Mouse (Mus musculus): ENCODE results near the gene AL732309.1. TPM values are rescaled to one million over a fixed set of nuclear protein-coding genes. Genes with fewer than 3 reads are reported as not detected.
A peak's percentile ranks its signal among the peaks of the same experiment; 100 is the strongest.
"Not testable (repeated sequence)": the region's sequence is repeated elsewhere in the genome, so short reads cannot be mapped to it uniquely, and the experiment has no call there.

The AL732309.1 gene
- polyA plus RNA-seq, 1 experiment from 2014 or later, result 4.5 TPM

GRCm38 (mm10) chr2:25262795-25263622 is 16.3 kb upstream of the AL732309.1 start:
- ATAC-seq (ENCODE audit: low read depth), result peak; percentile 18; the same call in 1 of the 2 replicates
- Histone ChIP-seq H3K27ac (ENCODE audit: low read length) (peak overlapping the region; percentile 27), H3K4me2 (ENCODE audit: low read depth, low read length) (peak overlapping the region; percentile 98), H3K4me1 (replicated peaks; ENCODE audit: control insufficient read depth, insufficient read depth, low read length) (peaks cover 32% of the 10 kb centered on the region), H3K27me3 (ENCODE audit: control insufficient read depth, insufficient read depth, low read depth, low read length) (peaks cover 5% of the 10 kb centered on the region), H3K4me3 (ENCODE audit: low read length) (peak overlapping the region; percentile 89), H3K9me3 (ENCODE audit: control insufficient read depth, low read length) (no peaks in the 10 kb centered on the region), H3K36me3 (ENCODE audit: control insufficient read depth, insufficient read depth, low read length) (no peaks in the 10 kb centered on the region), H3K9ac (ENCODE audit: low read length) (peak overlapping the region; percentile 77)
- 1% methylated on average over 66 of the region's 82 CpGs for WGBS

GRCm38 (mm10) chr2:25262291-25262767 is 15.7 kb upstream of the AL732309.1 start, which contains the start of gene Tprn:
Gene Tprn, plus strand, starts transcription at chr2:25262618.
- peak within 1 kb of the TSS; percentile 27 for H3K27ac ChIP-seq (ENCODE audit: low read length)

GRCm38 (mm10) chr2:25261870-25262269 is 15.2 kb upstream of the AL732309.1 start:
- H3K4me1 ChIP-seq (replicated peaks; ENCODE audit: control insufficient read depth, insufficient read depth, low read length), result peaks cover 32% of the 10 kb centered on the region
- no peaks in the 10 kb centered on the region for H3K9me3 ChIP-seq (ENCODE audit: control insufficient read depth, low read length)
- H3K27me3 ChIP-seq (ENCODE audit: control insufficient read depth, insufficient read depth, low read depth, low read length), result peaks cover 5% of the 10 kb centered on the region
- peak overlapping the region; percentile 89 for H3K4me3 ChIP-seq (ENCODE audit: low read length)
- no peak; the same call in none of the 2 replicates for ATAC-seq (ENCODE audit: low read depth)
- WGBS, result 40% methylated on average over 11 of the region's 12 CpGs
- H3K27ac ChIP-seq (ENCODE audit: low read length), result no peak overlapping the region
- H3K4me2 ChIP-seq (ENCODE audit: low read depth, low read length), result peak overlapping the region; percentile 98
- no peaks in the 10 kb centered on the region for H3K36me3 ChIP-seq (ENCODE audit: control insufficient read depth, insufficient read depth, low read length)
- H3K9ac ChIP-seq (ENCODE audit: low read length), result peak overlapping the region; percentile 67

More at GRCm38 (mm10) chr2:25262291-25262767, 15.7 kb upstream of the AL732309.1 start, which contains the start of gene Tprn:
- peaks cover 32% of the 10 kb centered on the region for H3K4me1 ChIP-seq (replicated peaks; ENCODE audit: control insufficient read depth, insufficient read depth, low read length)
- H3K4me2 ChIP-seq (ENCODE audit: low read depth, low read length), result peak within 1 kb of the TSS; percentile 98
- peak within 1 kb of the TSS; percentile 89 for H3K4me3 ChIP-seq (ENCODE audit: low read length)
- H3K9ac ChIP-seq (ENCODE audit: low read length), result peak within 1 kb of the TSS; percentile 77
- peaks cover 5% of the 10 kb centered on the region for H3K27me3 ChIP-seq (ENCODE audit: control insufficient read depth, insufficient read depth, low read depth, low read length)
- no peaks in the 10 kb centered on the region for H3K36me3 ChIP-seq (ENCODE audit: control insufficient read depth, insufficient read depth, low read length)
- no peaks in the 10 kb centered on the region for H3K9me3 ChIP-seq (ENCODE audit: control insufficient read depth, low read length)
- 0% methylated on average over 39 of the region's 39 CpGs for WGBS
- peak; percentile 99 for ATAC-seq (ENCODE audit: low read depth)

- Histone ChIP-seq H3K4me3 (ENCODE audit: low read length) (no peak overlapping the region), H3K27ac (ENCODE audit: low read length) (no peak overlapping the region), H3K9ac (ENCODE audit: low read length) (no peak overlapping the region), H3K27me3 (ENCODE audit: control insufficient read depth, insufficient read depth, low read depth, low read length) (peaks cover 3% of the 10 kb centered on the region), H3K9me3 (ENCODE audit: control insufficient read depth, low read length) (no peaks in the 10 kb centered on the region), H3K4me1 (replicated peaks; ENCODE audit: control insufficient read depth, insufficient read depth, low read length) (peaks cover 23% of the 10 kb centered on the region), H3K36me3 (ENCODE audit: control insufficient read depth, insufficient read depth, low read length) (no peaks in the 10 kb centered on the region), H3K4me2 (ENCODE audit: low read depth, low read length) (no peak overlapping the region)
- no peak for ATAC-seq (ENCODE audit: low read depth)
- WGBS, result 45% methylated on average over 2 of the region's 2 CpGs
Observed at GRCm38 (mm10) chr2:25258887-25259286, 12.2 kb upstream of the AL732309.1 start.

- not testable (repeated sequence) for ATAC-seq (ENCODE audit: low read depth); H3K9me3 ChIP-seq (ENCODE audit: control insufficient read depth, low read length)
Observed at GRCm38 (mm10) chr2:25257250-25257649, 10.6 kb upstream of the AL732309.1 start.

GRCm38 (mm10) chr2:25256443-25257109 is 9.9 kb upstream of the AL732309.1 start:
- Histone ChIP-seq H3K4me3 (ENCODE audit: low read length) (peak overlapping the region; percentile 96), H3K4me1 (replicated peaks; ENCODE audit: control insufficient read depth, insufficient read depth, low read length) (peaks cover 12% of the 10 kb centered on the region), H3K9ac (ENCODE audit: low read length) (peak overlapping the region; percentile 21; the same call in 1 of the 2 replicates), H3K4me2 (ENCODE audit: low read depth, low read length) (peak overlapping the region; percentile 97)
- 49% methylated on average over 11 of the region's 12 CpGs for WGBS
- H3K27me3 ChIP-seq (ENCODE audit: control insufficient read depth, insufficient read depth, low read depth, low read length); ATAC-seq (ENCODE audit: low read depth); H3K9me3 ChIP-seq (ENCODE audit: control insufficient read depth, low read length); H3K36me3 ChIP-seq (ENCODE audit: control insufficient read depth, insufficient read depth, low read length); H3K27ac ChIP-seq (ENCODE audit: low read length): not testable (repeated sequence)

More at GRCm38 (mm10) chr2:25257250-25257649, 10.6 kb upstream of the AL732309.1 start:
- H3K27me3 ChIP-seq (ENCODE audit: control insufficient read depth, insufficient read depth, low read depth, low read length); H3K36me3 ChIP-seq (ENCODE audit: control insufficient read depth, insufficient read depth, low read length); H3K4me3 ChIP-seq (ENCODE audit: low read length); H3K27ac ChIP-seq (ENCODE audit: low read length); H3K4me2 ChIP-seq (ENCODE audit: low read depth, low read length); H3K9ac ChIP-seq (ENCODE audit: low read length): not testable (repeated sequence)
- WGBS, result 75% methylated on average over 5 of the region's 5 CpGs
- peaks cover 15% of the 10 kb centered on the region for H3K4me1 ChIP-seq (replicated peaks; ENCODE audit: control insufficient read depth, insufficient read depth, low read length)

GRCm38 (mm10) chr2:25255284-25255779 is 8.7 kb upstream of the AL732309.1 start, which contains the start of gene Tmem203:
Gene Tmem203, plus strand, starts transcription at chr2:25255439.
- WGBS, result under 1% methylated on average over 38 of the region's 39 CpGs
- H3K27ac ChIP-seq (ENCODE audit: low read length), result peak within 1 kb of the TSS; percentile 51
- peak; percentile 87 for ATAC-seq (ENCODE audit: low read depth)

GRCm38 (mm10) chr2:25252331-25252730 is 5.7 kb upstream of the AL732309.1 start:
- Histone ChIP-seq H3K36me3 (ENCODE audit: control insufficient read depth, insufficient read depth, low read length) (peaks cover 22% of the 10 kb centered on the region), H3K4me1 (replicated peaks; ENCODE audit: control insufficient read depth, insufficient read depth, low read length) (peaks cover 12% of the 10 kb centered on the region), H3K4me3 (ENCODE audit: low read length) (no peak overlapping the region), H3K9me3 (ENCODE audit: control insufficient read depth, low read length) (no peaks in the 10 kb centered on the region), H3K4me2 (ENCODE audit: low read depth, low read length) (no peak overlapping the region), H3K9ac (ENCODE audit: low read length) (no peak overlapping the region), H3K27me3 (ENCODE audit: control insufficient read depth, insufficient read depth, low read depth, low read length) (no peaks in the 10 kb centered on the region), H3K27ac (ENCODE audit: low read length) (no peak overlapping the region)
- 69% methylated on average over 1 of the region's 1 CpGs for WGBS
- no peak for ATAC-seq (ENCODE audit: low read depth)

More at GRCm38 (mm10) chr2:25255284-25255779, 8.7 kb upstream of the AL732309.1 start, which contains the start of gene Tmem203:
- Histone ChIP-seq H3K27me3 (ENCODE audit: control insufficient read depth, insufficient read depth, low read depth, low read length) (no peaks in the 10 kb centered on the region), H3K9me3 (ENCODE audit: control insufficient read depth, low read length) (no peaks in the 10 kb centered on the region), H3K4me2 (ENCODE audit: low read depth, low read length) (peak within 1 kb of the TSS; percentile 97), H3K9ac (ENCODE audit: low read length) (peak within 1 kb of the TSS; percentile 86), H3K36me3 (ENCODE audit: control insufficient read depth, insufficient read depth, low read length) (peaks cover 9% of the 10 kb centered on the region), H3K4me1 (replicated peaks; ENCODE audit: control insufficient read depth, insufficient read depth, low read length) (peaks cover 12% of the 10 kb centered on the region), H3K4me3 (ENCODE audit: low read length) (peak within 1 kb of the TSS; percentile 96)

Measured in lung, embryonic 16.5 days (tissue).